Mouse (Mus musculus) inflammation-experienced regulatory T-cells (primary cell): Measurements from ENCODE around the gene Gm32687. TPM values are rescaled to one million over a fixed set of nuclear protein-coding genes. Genes with fewer than 3 reads are reported as not detected.

ENCODE experiments used
- polyA plus RNA-seq, 2 experiments: library from polyadenylated mRNA; unstranded; fragments of 100-300 nt; shearing (Covaris generic); gene quantifications; one replicate each; pipeline ENCODE4 v1.2.1; 2017

Gm32687 gene
- 1 to 10 TPM; 2.5 to 8.0 TPM for polyA plus RNA-seq

GRCm38 (mm10) chr10:81863409-81864407 lies at the start of gene Gm32687:
TSS of gene Gm32687 (plus strand) at chr10:81863934.

GRCm38 (mm10) chr10:81929842-81930743 lies 66.4 kb downstream of the Gm32687 start, which contains the start of gene Zfp781:
TSS of gene Zfp781 (minus strand) at chr10:81930480.

Other genes with a start within 250 kb of the Gm32687 start
- gene Sirt6, start 236.1 kb upstream of the Gm32687 start, polyA plus RNA-seq, result 10 to 100 TPM; 12.8 to 18.1 TPM
- gene Ankrd24, start 235.4 kb upstream of the Gm32687 start, polyA plus RNA-seq, result 1 to 10 TPM; 2.6 to 4.3 TPM
- gene Gm10778, start 214.9 kb upstream of the Gm32687 start, polyA plus RNA-seq, result 1 to 10 TPM; 7.6 to 9.3 TPM
- 10 to 100 TPM; 22.9 to 26.1 TPM for gene Zfp433, start 159.1 kb upstream of the Gm32687 start, polyA plus RNA-seq
- gene Gm3055, start 92.8 kb upstream of the Gm32687 start, polyA plus RNA-seq, result 10 to 100 TPM; 11.2 to 13.5 TPM
- 1 to 10 TPM; 5.9 to 7.4 TPM for gene Gm4767, start 51.7 kb upstream of the Gm32687 start, polyA plus RNA-seq
- gene Zfp781, start 66.5 kb downstream of the Gm32687 start, polyA plus RNA-seq, result 1 to 10 TPM; 1.3 to 2.3 TPM
- 10 to 100 TPM in 1 of 2 experiments, 1 to 10 TPM in 1; 8.9 to 10.7 TPM for gene Zfp873, start 184.2 kb downstream of the Gm32687 start, polyA plus RNA-seq
- 1 to 10 TPM; 5.6 to 10.0 TPM for gene BC024063, start 219.4 kb downstream of the Gm32687 start, polyA plus RNA-seq